ENCODE assay signal across 1 mouse cellular context in the genomic region with DNA sequence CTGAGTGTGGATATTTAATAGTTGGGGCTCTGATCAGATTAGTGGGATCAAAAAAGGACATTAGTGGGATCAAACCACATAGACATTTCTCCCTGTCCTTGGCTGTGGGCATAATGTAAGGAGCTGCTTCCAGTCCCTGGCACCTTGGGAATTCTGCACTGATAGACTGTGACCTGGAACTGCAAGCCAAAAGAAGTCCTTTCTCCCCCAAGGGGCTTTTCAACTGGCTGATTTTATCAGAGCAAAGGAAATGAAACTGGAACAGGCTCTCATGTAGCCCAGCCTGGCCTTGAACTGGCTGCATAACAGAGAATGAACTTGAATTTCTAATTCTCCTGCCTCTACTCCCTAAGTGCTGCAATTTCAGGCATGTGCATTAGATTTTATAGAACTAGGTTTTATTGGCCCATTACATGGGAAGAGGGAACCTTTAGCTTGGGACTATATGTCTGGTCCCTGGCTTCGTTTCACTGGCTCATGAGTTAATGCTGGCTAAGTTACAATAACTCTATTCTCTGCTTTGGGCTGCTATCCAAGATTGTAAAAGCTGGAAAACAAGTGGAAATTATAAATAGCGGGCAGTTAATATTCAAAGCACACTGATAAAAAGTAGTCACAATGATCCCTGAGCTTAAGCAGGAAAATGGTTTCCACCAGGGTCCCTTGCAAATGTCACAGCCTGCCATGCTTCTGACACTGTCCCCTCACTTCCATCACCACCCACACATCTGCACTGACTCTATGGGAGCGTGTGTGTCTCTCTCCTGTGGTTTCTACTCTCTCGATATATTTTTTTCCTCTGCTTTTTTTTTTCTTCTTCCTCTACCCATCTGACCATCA.
TF ChIP-seq lines count a peak whose summit lies in the region.

No protein-coding gene starts in this region.

TF ChIP-seq in CH12.LX, 34 proteins besides CTCF, POLR2A, EP300 and RAD21 (continued from another document):
- TF ChIP-seq ZC3H11A (IDR thresholded peaks at IDR 0.05; ENCODE audit: low read depth, low read length) (no peak), ZMIZ1 (IDR thresholded peaks at IDR 0.05; ENCODE audit: low read depth, low read length) (0 out of 2 replicates have a peak, but pooled peaks have one; percentile 28), NELFE (IDR thresholded peaks at IDR 0.05; ENCODE audit: low read depth, low read length) (no peak), MYC (IDR thresholded peaks at IDR 0.05; ENCODE audit: low read depth, low read length) (no peak), CHD1 (IDR thresholded peaks at IDR 0.05; ENCODE audit: low read depth, low read length) (no peak), BHLHE40 (IDR thresholded peaks at IDR 0.05; ENCODE audit: low read depth, low read length) (no peak), GABPA (IDR thresholded peaks at IDR 0.05; ENCODE audit: insufficient replicate concordance, low read depth, low read length) (no peak), POLR2AphosphoS2 (IDR thresholded peaks at IDR 0.05; ENCODE audit: low read depth, low read length) (no peak), MAZ (IDR thresholded peaks at IDR 0.05; ENCODE audit: low read depth, low read length) (no peak)
